Mouse (Mus musculus): Measurements from ENCODE around the gene Tor1aip2. TPM values are rescaled to one million over a fixed set of nuclear protein-coding genes. Genes with fewer than 3 reads are reported as not detected.

The Tor1aip2 gene
- polyA plus RNA-seq, 1 experiment: 84.6 TPM

DNA sequence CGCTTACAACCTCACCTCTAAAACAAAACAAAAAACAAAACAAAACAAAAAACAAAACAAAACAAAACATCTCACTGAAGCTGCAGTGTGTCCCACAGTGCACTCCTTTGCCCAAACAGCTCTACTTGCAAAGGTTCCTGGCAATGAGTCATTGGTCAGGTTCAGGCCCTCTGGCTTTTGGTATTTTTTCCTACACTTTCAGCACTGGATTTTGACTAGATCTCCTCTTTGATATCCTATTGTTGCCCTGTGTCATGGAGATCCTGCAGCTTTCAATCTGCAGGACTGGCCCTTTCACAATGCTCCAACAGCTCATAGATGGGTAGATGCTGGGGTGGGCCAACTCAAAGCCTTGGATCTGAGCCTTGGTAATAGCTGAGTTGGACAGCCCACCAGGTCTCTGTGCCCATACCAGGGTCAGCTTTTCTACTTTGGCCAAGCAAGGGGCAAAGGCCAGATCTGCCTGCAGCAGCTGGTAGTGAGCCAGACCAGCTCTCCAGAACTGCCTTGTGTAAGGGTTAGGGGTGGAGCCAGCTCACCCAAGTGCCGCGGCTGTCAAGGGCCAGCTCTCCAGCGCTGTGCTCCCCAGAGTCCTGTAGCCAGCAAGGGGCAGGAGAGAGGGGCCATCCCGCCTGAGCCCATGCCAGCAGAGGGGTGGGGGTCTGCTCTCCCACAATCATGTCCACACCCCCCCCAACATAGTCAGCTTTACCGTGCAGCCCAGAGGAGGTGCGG lies 31.8 kb upstream of the Tor1aip2 start:
- peak; percentile 87 for DNase-seq
- Histone ChIP-seq H3K27ac (ENCODE audit: insufficient read depth, low read depth, low read length) (no peak overlapping the region), H3K4me3 (ENCODE audit: insufficient read depth, low read depth, low read length) (no peak overlapping the region), H3K36me3 (ENCODE audit: control insufficient read depth, insufficient read depth, low read length) (peaks cover 4% of the 10 kb centered on the region), H3K4me1 (ENCODE audit: control insufficient read depth, insufficient read depth, low read length) (peaks cover 3% of the 10 kb centered on the region; the same call in 1 of the 2 replicates), H3K27me3 (replicated peaks; ENCODE audit: control insufficient read depth, insufficient read depth, low read length) (no peaks in the 10 kb centered on the region)
- 51% methylated on average over 7 of the region's 7 CpGs for WGBS
- TF ChIP-seq CTCF (conservative IDR thresholded peaks at IDR 0.05; ENCODE audit: insufficient read depth, insufficient read length, low read depth, low read length): no peak
- TF ChIP-seq POLR2A (IDR thresholded peaks at IDR 0.05; ENCODE audit: low read depth, low read length): no peak

DNA sequence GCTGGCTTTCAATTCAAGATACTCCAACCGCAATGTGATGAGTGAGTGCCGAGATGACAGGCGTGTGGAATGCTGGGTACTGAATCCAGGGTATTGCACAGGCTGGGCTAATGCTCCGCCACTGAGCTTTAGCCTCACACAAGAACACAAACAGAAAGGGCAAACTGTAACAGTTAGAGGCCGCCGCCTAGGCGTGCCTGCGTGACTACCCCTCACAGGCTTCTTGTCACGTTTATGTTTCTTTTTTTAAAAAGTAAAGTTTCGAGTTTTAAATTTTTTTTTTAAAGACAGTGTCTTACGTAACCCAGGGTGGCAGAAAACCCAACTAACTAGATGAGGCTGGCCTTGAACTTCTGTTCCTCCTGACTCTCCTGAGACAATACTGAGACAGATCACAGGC lies 29.3 kb upstream of the Tor1aip2 start:
- H3K4me3 ChIP-seq (ENCODE audit: insufficient read depth, low read depth, low read length): no peak overlapping the region
- no peaks in the 10 kb centered on the region for H3K27me3 ChIP-seq (replicated peaks; ENCODE audit: control insufficient read depth, insufficient read depth, low read length)
- H3K27ac ChIP-seq (ENCODE audit: insufficient read depth, low read depth, low read length): no peak overlapping the region
- H3K4me1 ChIP-seq (ENCODE audit: control insufficient read depth, insufficient read depth, low read length): peaks cover 3% of the 10 kb centered on the region; the same call in 1 of the 2 replicates
- peaks cover 5% of the 10 kb centered on the region for H3K36me3 ChIP-seq (ENCODE audit: control insufficient read depth, insufficient read depth, low read length)
- WGBS: 92% methylated on average over 11 of the region's 11 CpGs
- no peak for TF ChIP-seq POLR2A (IDR thresholded peaks at IDR 0.05; ENCODE audit: low read depth, low read length)
- no peak for TF ChIP-seq CTCF (conservative IDR thresholded peaks at IDR 0.05; ENCODE audit: insufficient read depth, insufficient read length, low read depth, low read length)
- no peak for DNase-seq

DNA sequence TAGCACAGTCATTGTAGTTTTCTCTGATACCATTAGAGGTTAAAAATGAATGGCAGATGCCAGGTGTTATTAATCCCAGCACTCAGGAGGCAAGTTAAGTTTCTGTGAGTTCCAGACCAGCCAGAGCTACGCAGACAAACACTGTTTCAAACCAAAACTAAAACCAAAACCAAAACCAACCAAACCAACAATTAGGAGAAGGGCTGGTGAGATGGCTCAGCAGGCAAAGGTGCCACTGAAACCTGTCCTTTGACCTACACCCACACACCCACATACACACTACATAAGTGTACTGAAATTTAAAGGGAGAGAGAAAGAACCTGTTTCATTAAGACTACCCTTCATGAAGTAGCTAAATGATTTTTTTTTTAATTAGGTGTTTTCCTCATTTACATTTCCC lies 26.2 kb upstream of the Tor1aip2 start:
- TF ChIP-seq CTCF (conservative IDR thresholded peaks at IDR 0.05; ENCODE audit: insufficient read depth, insufficient read length, low read depth, low read length) (no peak), POLR2A (IDR thresholded peaks at IDR 0.05; ENCODE audit: low read depth, low read length) (no peak)
- no peaks in the 10 kb centered on the region for H3K27me3 ChIP-seq (replicated peaks; ENCODE audit: control insufficient read depth, insufficient read depth, low read length)
- no peak overlapping the region for H3K4me3 ChIP-seq (ENCODE audit: insufficient read depth, low read depth, low read length)
- WGBS: 81% methylated on average over 1 of the region's 1 CpGs
- no peak overlapping the region for H3K27ac ChIP-seq (ENCODE audit: insufficient read depth, low read depth, low read length)
- H3K36me3 ChIP-seq (ENCODE audit: control insufficient read depth, insufficient read depth, low read length): peaks cover 7% of the 10 kb centered on the region
- no peaks in the 10 kb centered on the region for H3K4me1 ChIP-seq (ENCODE audit: control insufficient read depth, insufficient read depth, low read length)
- no peak for DNase-seq

DNA sequence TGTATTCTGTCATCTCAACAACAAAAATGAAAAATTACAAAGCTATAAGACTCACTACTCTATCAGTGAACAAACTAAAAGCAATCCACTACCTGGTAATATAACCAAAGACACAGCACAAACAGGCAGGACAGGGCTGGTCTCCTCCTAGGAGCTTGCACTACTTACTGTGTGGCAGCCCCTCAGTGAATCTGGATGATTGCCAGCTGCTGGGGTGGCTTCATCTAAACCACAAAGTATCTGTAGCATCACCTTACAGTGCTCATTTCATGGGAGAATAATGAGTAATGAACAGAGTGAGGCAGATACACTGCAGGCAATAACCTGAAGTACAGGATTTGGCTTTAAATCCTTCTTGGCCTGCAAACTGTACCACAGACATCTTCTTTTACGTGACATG lies 15.4 kb upstream of the Tor1aip2 start:
- Histone ChIP-seq H3K36me3 (ENCODE audit: control insufficient read depth, insufficient read depth, low read length) (peaks cover 21% of the 10 kb centered on the region), H3K27me3 (replicated peaks; ENCODE audit: control insufficient read depth, insufficient read depth, low read length) (no peaks in the 10 kb centered on the region), H3K4me3 (ENCODE audit: insufficient read depth, low read depth, low read length) (no peak overlapping the region), H3K4me1 (ENCODE audit: control insufficient read depth, insufficient read depth, low read length) (no peaks in the 10 kb centered on the region), H3K27ac (ENCODE audit: insufficient read depth, low read depth, low read length) (no peak overlapping the region)
- DNase-seq: no peak
- no peak for TF ChIP-seq POLR2A (IDR thresholded peaks at IDR 0.05; ENCODE audit: low read depth, low read length)
- 93% methylated on average over 1 of the region's 1 CpGs for WGBS

DNA sequence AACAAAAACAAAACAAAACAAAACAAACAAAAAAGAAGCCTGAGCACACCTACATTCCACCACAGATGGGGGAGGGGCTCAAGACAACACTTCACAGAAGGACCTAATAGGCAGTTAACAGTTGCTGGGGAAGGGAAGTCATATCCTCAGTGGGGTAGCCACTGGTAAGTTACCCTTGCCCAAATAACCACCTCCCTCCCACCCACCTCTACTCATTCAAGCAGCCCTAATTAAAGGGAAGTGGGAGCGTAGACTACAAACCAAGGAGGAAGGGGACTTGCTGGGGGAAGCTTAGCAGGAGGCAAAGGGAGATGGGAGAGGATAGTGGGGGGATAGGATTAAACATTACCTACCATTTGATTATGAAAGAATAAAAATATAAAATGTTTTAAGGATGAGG lies 14.8 kb upstream of the Tor1aip2 start:
- Histone ChIP-seq H3K36me3 (ENCODE audit: control insufficient read depth, insufficient read depth, low read length) (peaks cover 21% of the 10 kb centered on the region), H3K4me3 (ENCODE audit: insufficient read depth, low read depth, low read length) (no peak overlapping the region), H3K27me3 (replicated peaks; ENCODE audit: control insufficient read depth, insufficient read depth, low read length) (no peaks in the 10 kb centered on the region), H3K27ac (ENCODE audit: insufficient read depth, low read depth, low read length) (no peak overlapping the region), H3K4me1 (ENCODE audit: control insufficient read depth, insufficient read depth, low read length) (no peaks in the 10 kb centered on the region)
- TF ChIP-seq POLR2A (IDR thresholded peaks at IDR 0.05; ENCODE audit: low read depth, low read length) (no peak), CTCF (conservative IDR thresholded peaks at IDR 0.05; ENCODE audit: insufficient read depth, insufficient read length, low read depth, low read length) (no peak)
- DNase-seq: no peak
- WGBS: 93% methylated on average over 1 of the region's 1 CpGs

DNA sequence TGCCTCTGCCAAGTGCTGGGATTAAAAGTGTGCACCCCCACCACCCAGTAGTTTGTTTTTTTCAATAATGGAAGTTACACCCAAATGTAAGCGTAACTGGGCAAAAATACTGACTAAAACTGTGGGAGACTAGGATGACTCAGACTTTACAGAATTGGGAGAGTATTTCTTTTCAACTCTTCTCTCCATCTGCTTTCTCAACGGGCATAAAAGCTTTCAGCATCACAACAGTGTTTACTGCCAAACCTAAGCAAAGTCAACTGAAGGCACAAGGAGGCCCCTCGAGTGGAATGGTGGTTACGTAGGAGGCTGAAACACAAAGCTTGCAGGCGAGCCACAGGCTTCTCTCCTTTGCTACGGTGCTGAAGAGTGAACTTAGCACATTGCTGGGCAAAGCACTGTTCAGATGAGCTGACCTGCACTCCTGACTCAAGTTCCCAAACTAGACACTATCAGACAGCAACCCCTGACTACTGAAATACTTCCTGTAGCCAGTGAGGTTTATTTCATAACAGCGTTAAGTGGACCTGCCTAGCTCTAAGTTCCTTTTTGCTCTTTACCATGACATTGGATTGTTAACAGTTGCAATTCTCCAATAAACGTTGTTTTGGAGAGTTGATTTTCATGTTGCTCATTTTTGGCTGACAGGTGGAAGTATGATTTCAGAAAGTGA lies 10.2 kb upstream of the Tor1aip2 start:
- DNase-seq: no peak
- WGBS: 72% methylated on average over 8 of the region's 8 CpGs
- Histone ChIP-seq H3K27ac (ENCODE audit: insufficient read depth, low read depth, low read length) (no peak overlapping the region), H3K4me1 (ENCODE audit: control insufficient read depth, insufficient read depth, low read length) (no peaks in the 10 kb centered on the region), H3K27me3 (replicated peaks; ENCODE audit: control insufficient read depth, insufficient read depth, low read length) (no peaks in the 10 kb centered on the region), H3K36me3 (ENCODE audit: control insufficient read depth, insufficient read depth, low read length) (peaks cover 1% of the 10 kb centered on the region), H3K4me3 (ENCODE audit: insufficient read depth, low read depth, low read length) (no peak overlapping the region)
- TF ChIP-seq POLR2A (IDR thresholded peaks at IDR 0.05; ENCODE audit: low read depth, low read length) (no peak), CTCF (conservative IDR thresholded peaks at IDR 0.05; ENCODE audit: insufficient read depth, insufficient read length, low read depth, low read length) (no peak)

DNA sequence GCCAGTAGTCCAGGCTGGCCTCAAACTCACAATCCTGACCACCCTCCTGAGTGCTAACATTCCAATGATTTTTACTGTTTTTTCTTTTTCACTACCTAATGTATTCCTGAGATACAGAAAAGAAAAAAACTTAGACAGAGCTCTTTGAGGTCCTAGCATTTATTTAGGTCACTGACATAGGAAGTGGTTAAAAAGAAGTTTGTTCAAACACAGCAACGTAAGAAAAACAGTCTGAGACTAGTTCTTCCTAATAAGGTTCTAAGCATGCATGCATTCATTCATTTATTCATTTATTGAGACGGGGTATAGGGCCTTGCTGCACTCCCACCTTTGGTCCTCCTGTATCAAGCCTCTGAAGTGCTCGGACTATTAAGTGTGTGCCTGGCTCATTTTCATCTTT lies 7.4 kb upstream of the Tor1aip2 start:
- no peaks in the 10 kb centered on the region for H3K4me1 ChIP-seq (ENCODE audit: control insufficient read depth, insufficient read depth, low read length)
- no peak overlapping the region for H3K4me3 ChIP-seq (ENCODE audit: insufficient read depth, low read depth, low read length)
- 87% methylated on average over 3 of the region's 3 CpGs for WGBS
- H3K36me3 ChIP-seq (ENCODE audit: control insufficient read depth, insufficient read depth, low read length): peaks cover 7% of the 10 kb centered on the region
- no peaks in the 10 kb centered on the region for H3K27me3 ChIP-seq (replicated peaks; ENCODE audit: control insufficient read depth, insufficient read depth, low read length)
- no peak overlapping the region for H3K27ac ChIP-seq (ENCODE audit: insufficient read depth, low read depth, low read length)
- TF ChIP-seq CTCF (conservative IDR thresholded peaks at IDR 0.05; ENCODE audit: insufficient read depth, insufficient read length, low read depth, low read length) (no peak), POLR2A (IDR thresholded peaks at IDR 0.05; ENCODE audit: low read depth, low read length) (no peak)
- no peak for DNase-seq
